Mouse (Mus musculus) limb, embryonic 13.5 days (tissue): Measurements from ENCODE around the gene Ier5l. TPM values are rescaled to one million over a fixed set of nuclear protein-coding genes. Genes with fewer than 3 reads are reported as not detected.

Experiments
- ATAC-seq: fragments of 200-750 bp; cut with Nextera tagmentation; 2 replicates; pipeline ENCODE4 v1.8.0; 2017; ENCODE audit warnings: low read depth, moderate number of reproducible peaks, moderate TSS enrichment; ENCODE audit not compliant: low FRiP score
- H3K27ac ChIP-seq: fragments of 300-500 bp; sonication (generic); 2 replicates; pipeline ENCODE4 v1.5.1; 2015; ENCODE audit warnings: inconsistent platforms, mild to moderate bottlenecking, moderate library complexity
- H3K27me3 ChIP-seq: fragments of 300-500 bp; sonication (generic); 2 replicates; pipeline ENCODE4 v1.6.1; 2015; ENCODE audit warnings: mild to moderate bottlenecking, inconsistent platforms
- H3K36me3 ChIP-seq: fragments of 300-500 bp; sonication (generic); 2 replicates; pipeline ENCODE4 v1.6.1; 2015; ENCODE audit warnings: inconsistent platforms, mild to moderate bottlenecking, moderate library complexity
- H3K4me1 ChIP-seq: fragments of 300-500 bp; sonication (generic); 2 replicates; pipeline ENCODE4 v1.6.1; 2015; ENCODE audit warnings: inconsistent platforms
- H3K4me2 ChIP-seq: fragments of 300-500 bp; sonication (generic); replicated peaks from 2 replicates; pipeline ENCODE4 v1.6.1; 2015; ENCODE audit warnings: inconsistent platforms, mild to moderate bottlenecking, moderate library complexity
- H3K4me3 ChIP-seq: fragments of 300-500 bp; sonication (generic); 2 replicates; pipeline ENCODE4 v1.5.1; 2015; ENCODE audit warnings: moderate library complexity, mild to moderate bottlenecking, inconsistent platforms
- H3K9ac ChIP-seq: fragments of 300-500 bp; sonication (generic); 2 replicates; pipeline ENCODE4 v1.6.1; 2015; ENCODE audit warnings: mild to moderate bottlenecking, inconsistent platforms
- H3K9me3 ChIP-seq: fragments of 300-500 bp; sonication (generic); 2 replicates; pipeline ENCODE4 v1.6.1; 2016; ENCODE audit warnings: inconsistent platforms
- WGBS: fragments of 180-500 bp; shearing (Covaris S2); methylation state at CpG from one replicate; pipeline ENCODE4 v1.1.7; 2015; 5-methylcytosine and 5-hydroxymethylcytosine counted together
- polyA plus RNA-seq: library from polyadenylated mRNA; unstranded; fragments of >200 nt; fragmentation: Nextera tagmentation; extraction: Ambion mirVana; gene quantifications from 2 replicates; pipeline ENCODE4 v1.2.1, GENCODE M21; 2015

The Ier5l gene
- polyA plus RNA-seq, 1 experiment from 2014 or later: 2.9 TPM

- WGBS: 71% methylated on average over 1 of the region's 1 CpGs
These were observed 4.5 kb upstream of the Ier5l start for GRCm38 (mm10) chr2:30478526-30478925.

GRCm38 (mm10) chr2:30476241-30476640, 2.2 kb upstream of the Ier5l start:
- Histone ChIP-seq H3K9me3 (no peaks in the 10 kb centered on the region), H3K9ac (no peak overlapping the region), H3K27me3 (no peaks in the 10 kb centered on the region), H3K4me3 (no peak overlapping the region), H3K36me3 (no peaks in the 10 kb centered on the region), H3K27ac (no peak overlapping the region), H3K4me1 (peaks cover 12% of the 10 kb centered on the region), H3K4me2 (no peak overlapping the region)
- 77% methylated on average over 2 of the region's 2 CpGs for WGBS
- ATAC-seq: no peak

More at GRCm38 (mm10) chr2:30478526-30478925, 4.5 kb upstream of the Ier5l start:
- H3K27ac ChIP-seq: no peak overlapping the region
- no peaks in the 10 kb centered on the region for H3K9me3 ChIP-seq
- no peak overlapping the region for H3K9ac ChIP-seq
- peaks cover 11% of the 10 kb centered on the region for H3K4me1 ChIP-seq
- H3K4me3 ChIP-seq: no peak overlapping the region
- no peak overlapping the region for H3K4me2 ChIP-seq
- no peaks in the 10 kb centered on the region for H3K27me3 ChIP-seq
- ATAC-seq: no peak
- H3K36me3 ChIP-seq: no peaks in the 10 kb centered on the region

GRCm38 (mm10) chr2:30475457-30475856, 1.4 kb upstream of the Ier5l start:
- Histone ChIP-seq H3K4me3 (no peak overlapping the region), H3K9me3 (no peaks in the 10 kb centered on the region), H3K27ac (no peak overlapping the region), H3K9ac (no peak overlapping the region), H3K4me1 (peaks cover 18% of the 10 kb centered on the region), H3K36me3 (no peaks in the 10 kb centered on the region), H3K27me3 (no peaks in the 10 kb centered on the region), H3K4me2 (no peak overlapping the region)
- no peak for ATAC-seq
- WGBS: 86% methylated on average over 7 of the region's 7 CpGs

- Histone ChIP-seq H3K4me2 (peak overlapping the region; percentile 97), H3K9ac (no peak overlapping the region)
- WGBS: 38% methylated on average over 4 of the region's 4 CpGs
These were observed 757 bp upstream of the Ier5l start for GRCm38 (mm10) chr2:30474776-30475175.

GRCm38 (mm10) chr2:30473431-30474031, 488 bp downstream of the Ier5l start:
- peak overlapping the region; percentile 97 for H3K4me2 ChIP-seq
- under 1% methylated on average over 60 of the region's 80 CpGs for whole genome bisulfite sequencing
- peak; percentile 21 for ATAC-seq
- H3K36me3 ChIP-seq: no peaks in the 10 kb centered on the region
- H3K4me3 ChIP-seq: peak overlapping the region; percentile 97
- H3K4me1 ChIP-seq: peaks cover 28% of the 10 kb centered on the region
- H3K27ac ChIP-seq: peak overlapping the region; percentile 98
- H3K9me3 ChIP-seq: no peaks in the 10 kb centered on the region
- peak overlapping the region; percentile 100 for H3K9ac ChIP-seq
- no peaks in the 10 kb centered on the region for H3K27me3 ChIP-seq

More at GRCm38 (mm10) chr2:30474776-30475175, 757 bp upstream of the Ier5l start:
- no peak for ATAC-seq
- peaks cover 20% of the 10 kb centered on the region for H3K4me1 ChIP-seq
- no peaks in the 10 kb centered on the region for H3K36me3 ChIP-seq
- peak overlapping the region; percentile 97 for H3K4me3 ChIP-seq
- H3K9me3 ChIP-seq: no peaks in the 10 kb centered on the region
- H3K27ac ChIP-seq: no peak overlapping the region
- H3K27me3 ChIP-seq: no peaks in the 10 kb centered on the region

- Histone ChIP-seq H3K4me3 (peak overlapping the region; percentile 97), H3K4me2 (peak overlapping the region; percentile 97), H3K27me3 (no peaks in the 10 kb centered on the region), H3K36me3 (no peaks in the 10 kb centered on the region), H3K9me3 (no peaks in the 10 kb centered on the region), H3K4me1 (peaks cover 30% of the 10 kb centered on the region), H3K9ac (peak overlapping the region; percentile 100), H3K27ac (peak overlapping the region; percentile 98)
- WGBS: under 1% methylated on average over 53 of the region's 60 CpGs
- no peak for ATAC-seq
These were observed 1.2 kb downstream of the Ier5l start for GRCm38 (mm10) chr2:30472731-30473351.

GRCm38 (mm10) chr2:30471795-30472720, 2.0 kb downstream of the Ier5l start:
- Histone ChIP-seq H3K9me3 (no peaks in the 10 kb centered on the region), H3K27me3 (no peaks in the 10 kb centered on the region), H3K4me2 (peak overlapping the region; percentile 97), H3K27ac (peak overlapping the region; percentile 98), H3K4me1 (peaks cover 34% of the 10 kb centered on the region), H3K36me3 (no peaks in the 10 kb centered on the region), H3K9ac (peak overlapping the region; percentile 100), H3K4me3 (peak overlapping the region; percentile 97)
- under 1% methylated on average over 46 of the region's 51 CpGs for WGBS
- ATAC-seq: peak; percentile 69

GRCm38 (mm10) chr2:30471051-30471450, 3.0 kb downstream of the Ier5l start:
- Histone ChIP-seq H3K27ac (peak overlapping the region; percentile 98), H3K4me3 (peak overlapping the region; percentile 97), H3K4me1 (peaks cover 43% of the 10 kb centered on the region), H3K36me3 (no peaks in the 10 kb centered on the region), H3K9ac (peak overlapping the region; percentile 62), H3K9me3 (no peaks in the 10 kb centered on the region), H3K4me2 (peak overlapping the region; percentile 97), H3K27me3 (no peaks in the 10 kb centered on the region)
- no peak for ATAC-seq
- WGBS: 8% methylated on average over 8 of the region's 8 CpGs

- Histone ChIP-seq H3K9me3 (no peaks in the 10 kb centered on the region), H3K4me2 (peak overlapping the region; percentile 97), H3K27me3 (no peaks in the 10 kb centered on the region), H3K9ac (peak overlapping the region; percentile 76), H3K4me1 (peaks cover 43% of the 10 kb centered on the region), H3K36me3 (no peaks in the 10 kb centered on the region), H3K4me3 (peak overlapping the region; percentile 97), H3K27ac (peak overlapping the region; percentile 98)
- ATAC-seq: 0 out of 2 replicates have a peak, but pooled peaks have one; percentile 7
- under 1% methylated on average over 46 of the region's 46 CpGs for WGBS
These were observed 3.7 kb downstream of the Ier5l start for GRCm38 (mm10) chr2:30470143-30470946.

- H3K4me1 ChIP-seq: peaks cover 40% of the 10 kb centered on the region
These were observed 4.2 kb downstream of the Ier5l start for GRCm38 (mm10) chr2:30469796-30470142.

GRCm38 (mm10) chr2:30469009-30469408, 5.0 kb downstream of the Ier5l start:
- Histone ChIP-seq H3K4me3 (peak overlapping the region; percentile 97), H3K27me3 (no peaks in the 10 kb centered on the region), H3K9me3 (no peaks in the 10 kb centered on the region), H3K36me3 (no peaks in the 10 kb centered on the region), H3K9ac (peak overlapping the region; percentile 76), H3K4me2 (peak overlapping the region; percentile 97), H3K27ac (0 out of 2 replicates have a peak overlapping the region, but pooled peaks have one; percentile 10), H3K4me1 (peaks cover 42% of the 10 kb centered on the region)
- WGBS: 45% methylated on average over 6 of the region's 6 CpGs
- ATAC-seq: no peak

More at GRCm38 (mm10) chr2:30469796-30470142, 4.2 kb downstream of the Ier5l start:
- 0% methylated on average over 19 of the region's 19 CpGs for WGBS
- Histone ChIP-seq H3K4me2 (peak overlapping the region; percentile 97), H3K36me3 (no peaks in the 10 kb centered on the region), H3K9me3 (no peaks in the 10 kb centered on the region), H3K27ac (peak overlapping the region; percentile 98), H3K4me3 (peak overlapping the region; percentile 97), H3K27me3 (no peaks in the 10 kb centered on the region), H3K9ac (peak overlapping the region; percentile 76)
- 0 out of 2 replicates have a peak, but pooled peaks have one; percentile 7 for ATAC-seq
